8 mouse cellular contexts compared by ENCODE assay signal in the genomic region with DNA sequence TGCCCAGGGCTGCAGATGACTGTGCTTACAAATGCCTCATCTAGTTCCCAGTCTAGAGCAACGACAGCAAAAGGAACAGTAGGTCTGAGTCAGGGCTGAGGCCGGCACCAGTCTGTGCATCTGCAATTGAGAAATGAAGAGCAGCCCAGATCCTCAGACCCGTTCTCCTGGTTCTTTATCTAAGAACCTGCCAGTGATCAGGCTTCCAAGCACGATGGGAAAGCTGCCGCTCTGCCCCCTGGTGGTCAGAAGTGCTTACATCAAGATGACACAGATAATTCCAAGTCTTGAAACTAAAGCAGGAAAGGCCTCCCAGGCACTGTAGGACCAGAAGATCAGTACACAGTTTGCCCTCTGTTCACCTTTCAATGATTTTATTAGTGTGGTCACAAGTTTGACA. TPM values are rescaled to one million over a fixed set of nuclear protein-coding genes. Genes with fewer than 3 reads are reported as not detected.
A peak's percentile ranks its signal among the peaks of the same experiment; 100 is the strongest.
DNase-seq lines count a peak whose midpoint lies in the region; ATAC-seq lines count a peak whose summit lies in the region.

No protein-coding gene starts in this region.

- peaks cover 5% of the 10 kb centered on the region for H3K36me3 ChIP-seq in splenic B cell, adult 2 months (ENCODE audit: control insufficient read depth, insufficient read depth, low read length, poor library complexity, severe bottlenecking)

- ATAC-seq in common myeloid progenitor, adult 5-6 weeks (replicated peaks; ENCODE audit: low read depth, poor library complexity, severe bottlenecking), result peak; percentile 76
- ATAC-seq in monocyte, adult 5-6 weeks (replicated peaks; ENCODE audit: insufficient number of reproducible peaks, low FRiP score, low TSS enrichment, poor library complexity, severe bottlenecking), result peak; percentile 49; the same call in 1 of the 2 replicates

- peak; percentile 13 for DNase-seq in 3134 (ENCODE audit: extremely low read depth, insufficient read length, low spot score)
- peak; percentile 61 for DNase-seq in WW6 (ENCODE audit: low read depth, low spot score)
- peak; percentile 62 to 65 for DNase-seq in gastrocnemius, adult 8-10 months (ENCODE audit: low spot score in 2 of 2)
- DNase-seq in kidney, adult 11 months, result peak; percentile 47
- DNase-seq in left cerebral cortex, postnatal 4 days, result peak; percentile 89
- DNase-seq in splenic B cell, adult 2 months (ENCODE audit: low read depth, low spot score), result peak; percentile 69

- intact Hi-C loops in left cerebral cortex, postnatal 4 days (cut with DNase I), result loop anchor here (5.0 kb wide), 2 partner anchors 96 to 381 kb away; no protein-coding TSS in a partner anchor

- no peaks in the 10 kb centered on the region for H3K27me3 ChIP-seq in splenic B cell, adult 2 months (ENCODE audit: control insufficient read depth, insufficient read depth, low read length, poor library complexity, severe bottlenecking)

RNA-seq across cellular contexts. Expression of a gene that starts 17.4 kb away (rescaled TPM):
- total RNA-seq in common myeloid progenitor, adult 5-6 weeks (2017), result 26.6 and 38.0 TPM in 2 replicates
- total RNA-seq in gastrocnemius, adult 8-10 months (2022), result 10 to 100 TPM; 46.0 to 55.2 (median 49.7) TPM
- 100 to 1,000 TPM; 154 to 159 TPM for total RNA-seq in left cerebral cortex, postnatal 4 days (2021)
- total RNA-seq in monocyte, adult 5-6 weeks (2017), result 19.4 to 40.3 TPM (median 26.7 TPM) in 3 replicates

RNA-seq across cellular contexts. Expression of a gene that starts 24.2 kb away (rescaled TPM):
- total RNA-seq in common myeloid progenitor, adult 5-6 weeks (2017), result 26.8 and 33.1 TPM in 2 replicates
- total RNA-seq in gastrocnemius, adult 8-10 months (2022), result 1 to 10 TPM; 1.4 to 2.7 (median 2.4) TPM
- 10 to 100 TPM; 40.3 to 43.4 TPM for total RNA-seq in left cerebral cortex, postnatal 4 days (2021)
- total RNA-seq in monocyte, adult 5-6 weeks (2017), result 6.9 to 12.5 TPM (median 8.4 TPM) in 3 replicates

RNA-seq across cellular contexts. Expression of a gene that starts 51.8 kb away (rescaled TPM):
- total RNA-seq in common myeloid progenitor, adult 5-6 weeks (2017), result 33.3 and 53.9 TPM in 2 replicates
- total RNA-seq in gastrocnemius, adult 8-10 months (2022), result 10 to 100 TPM; 17.0 to 19.5 (median 18.3) TPM
- total RNA-seq in left cerebral cortex, postnatal 4 days (2021), result 10 to 100 TPM; 84.4 to 85.7 TPM
- total RNA-seq in monocyte, adult 5-6 weeks (2017), result 41.4 to 59.4 TPM (median 52.0 TPM) in 3 replicates

Comparison
In these comparisons a context has a peak if more than half of its experiments do, and no peak if none do; other contexts are left out.
1. Peak in every context shown above with its lines: DNase-seq and ATAC-seq.
2. DNase-seq: peak in every context shown above with its lines; median percentile 89 in left cerebral cortex, postnatal 4 days; 69 in splenic B cell, adult 2 months; 64 in gastrocnemius, adult 8-10 months; 61 in WW6; 47 in kidney, adult 11 months; 13 in 3134.